Mouse (Mus musculus) kidney, embryonic 14.5 days (tissue): Measurements from ENCODE around the gene Adtrp. TPM values are rescaled to one million over a fixed set of nuclear protein-coding genes. Genes with fewer than 3 reads are reported as not detected.

Source experiments
- ATAC-seq: fragments of 200-750 bp; cut with Nextera tagmentation; 2 replicates; pipeline ENCODE4 v1.8.0; 2017; ENCODE audit warnings: moderate number of reproducible peaks, mild to moderate bottlenecking, moderate TSS enrichment, moderate library complexity; ENCODE audit not compliant: low FRiP score, low TSS enrichment
- H3K27ac ChIP-seq: fragments of 300-500 bp; sonication (generic); 2 replicates; pipeline ENCODE4 v1.5.1; 2014; ENCODE audit warnings: low read depth, mild to moderate bottlenecking, low read length, moderate library complexity, mixed read lengths
- H3K27me3 ChIP-seq: fragments of 300-500 bp; sonication (generic); 2 replicates; pipeline ENCODE4 v1.6.1; 2014; ENCODE audit warnings: mild to moderate bottlenecking, low read length; ENCODE audit not compliant: control insufficient read depth, insufficient read depth
- H3K36me3 ChIP-seq: fragments of 300-500 bp; sonication (generic); 2 replicates; pipeline ENCODE4 v1.6.1; 2014; ENCODE audit warnings: low read length, mixed read lengths; ENCODE audit not compliant: control insufficient read depth, insufficient read depth
- H3K4me1 ChIP-seq: fragments of 300-500 bp; sonication (generic); 2 replicates; pipeline ENCODE4 v1.6.1; 2014; ENCODE audit warnings: low read length, mixed read lengths; ENCODE audit not compliant: control insufficient read depth, insufficient read depth
- H3K4me2 ChIP-seq: fragments of 300-500 bp; sonication (generic); replicated peaks from 2 replicates; pipeline ENCODE4 v1.6.1; 2014; ENCODE audit warnings: low read depth, mild to moderate bottlenecking, low read length
- H3K4me3 ChIP-seq: fragments of 300-500 bp; sonication (generic); 2 replicates; pipeline ENCODE4 v1.5.1; 2014; ENCODE audit warnings: mild to moderate bottlenecking, low read length
- H3K9ac ChIP-seq: fragments of 300-500 bp; sonication (generic); 2 replicates; pipeline ENCODE4 v1.6.1; 2014; ENCODE audit warnings: low read depth, mild to moderate bottlenecking, low read length, moderate library complexity
- H3K9me3 ChIP-seq: fragments of 300-500 bp; sonication (generic); 2 replicates; pipeline ENCODE4 v1.6.1; 2016; ENCODE audit warnings: low read length; ENCODE audit not compliant: control insufficient read depth
- WGBS: fragments of 180-500 bp; shearing (Covaris S2); extraction: QIAGEN DNeasy Blood & Tissue Kit; methylation state at CpG from one replicate; pipeline ENCODE4 v1.1.7; 2014; 5-methylcytosine and 5-hydroxymethylcytosine counted together
- polyA plus RNA-seq: library from polyadenylated mRNA; unstranded; fragments of >200 nt; fragmentation: Nextera tagmentation; extraction: Ambion mirVana; gene quantifications from 2 replicates; pipeline ENCODE4 v1.2.1, GENCODE M21; 2014

Gene Adtrp
- polyA plus RNA-seq: 0.23 and 0.67 TPM in 2 replicates

GRCm38 (mm10) chr13:41847516-41848126, at the start of gene Adtrp:
TSS of gene Adtrp (minus strand) at chr13:41847684.
- Histone ChIP-seq H3K9me3 (no peaks in the 10 kb centered on the region), H3K4me3 (no peak within 1 kb of the TSS), H3K4me1 (no peaks in the 10 kb centered on the region; the same call in 1 of the 2 replicates), H3K36me3 (no peaks in the 10 kb centered on the region), H3K9ac (no peak within 1 kb of the TSS), H3K27ac (no peak within 1 kb of the TSS), H3K27me3 (no peaks in the 10 kb centered on the region), H3K4me2 (no peak within 1 kb of the TSS)
- WGBS: 54% methylated on average over 11 of the region's 11 CpGs
- no peak; the same call in 1 of the 2 replicates for ATAC-seq

DNA sequence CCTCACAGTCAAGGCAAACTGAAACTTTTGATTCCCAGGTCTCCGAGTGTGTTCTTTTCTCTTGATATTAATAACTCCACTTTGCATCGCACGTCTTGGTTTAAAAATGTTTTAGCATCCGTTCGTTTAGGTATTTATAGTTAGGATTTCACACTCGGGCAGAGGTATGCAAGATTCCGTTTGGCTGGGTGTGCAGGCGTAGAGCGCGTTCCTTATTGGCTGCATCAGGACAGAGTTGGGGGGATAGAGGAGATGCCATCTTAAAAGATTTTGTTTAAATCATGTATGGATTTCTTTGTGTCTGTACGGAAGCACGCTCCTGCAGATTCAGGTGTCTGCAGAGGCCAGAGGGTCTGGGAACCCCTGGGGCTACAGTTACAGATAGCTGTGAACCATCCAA, 44.5 kb upstream of the Adtrp start:
- no peak for ATAC-seq
- Histone ChIP-seq H3K27me3 (no peaks in the 10 kb centered on the region), H3K4me3 (no peak overlapping the region), H3K27ac (no peak overlapping the region), H3K9ac (no peak overlapping the region), H3K36me3 (no peaks in the 10 kb centered on the region), H3K4me1 (no peaks in the 10 kb centered on the region), H3K9me3 (no peaks in the 10 kb centered on the region), H3K4me2 (no peak overlapping the region)
- 94% methylated on average over 12 of the region's 12 CpGs for WGBS

- H3K4me3 ChIP-seq: no peak overlapping the region
- no peak overlapping the region for H3K27ac ChIP-seq
- no peak for ATAC-seq
- no peaks in the 10 kb centered on the region for H3K4me1 ChIP-seq
- 86% methylated on average over 4 of the region's 4 CpGs for WGBS
- no peak overlapping the region for H3K9ac ChIP-seq
- no peak overlapping the region for H3K4me2 ChIP-seq
- no peaks in the 10 kb centered on the region for H3K9me3 ChIP-seq
- no peaks in the 10 kb centered on the region for H3K36me3 ChIP-seq
- H3K27me3 ChIP-seq: no peaks in the 10 kb centered on the region
Observed at GRCm38 (mm10) chr13:41890618-41891017, 43.1 kb upstream of the Adtrp start.

DNA sequence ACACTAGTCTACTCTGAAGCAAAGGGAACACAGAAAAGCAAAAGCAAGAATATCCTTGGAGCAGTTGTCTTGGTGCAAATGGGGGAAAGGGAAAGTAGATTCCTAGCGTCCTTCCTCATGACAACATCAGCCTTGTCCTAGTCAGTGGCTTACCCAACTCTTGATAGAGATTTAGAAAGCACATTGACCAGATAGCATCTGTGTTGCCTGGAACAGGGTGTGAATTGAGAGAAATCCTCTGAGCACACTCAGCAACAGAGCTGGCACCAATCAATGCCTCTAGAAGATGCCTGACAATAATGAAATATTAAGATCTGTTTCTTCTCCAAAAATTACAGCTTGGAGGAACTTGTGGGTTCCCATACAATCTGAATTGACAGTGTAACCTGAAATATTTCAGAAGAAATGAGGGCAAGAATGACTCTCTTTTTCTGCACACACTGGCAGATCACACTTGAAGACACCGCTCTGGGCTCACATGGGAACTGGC, 42.7 kb upstream of the Adtrp start:
- no peak for ATAC-seq
- H3K4me3 ChIP-seq: no peak overlapping the region
- H3K4me2 ChIP-seq: no peak overlapping the region
- no peak overlapping the region for H3K9ac ChIP-seq
- H3K36me3 ChIP-seq: no peaks in the 10 kb centered on the region
- H3K4me1 ChIP-seq: no peaks in the 10 kb centered on the region
- no peaks in the 10 kb centered on the region for H3K9me3 ChIP-seq
- no peak overlapping the region for H3K27ac ChIP-seq
- H3K27me3 ChIP-seq: no peaks in the 10 kb centered on the region
- WGBS: 86% methylated on average over 2 of the region's 2 CpGs

- Histone ChIP-seq H3K9ac (no peak overlapping the region), H3K4me3 (no peak overlapping the region), H3K4me1 (no peaks in the 10 kb centered on the region), H3K4me2 (no peak overlapping the region), H3K27me3 (no peaks in the 10 kb centered on the region), H3K9me3 (no peaks in the 10 kb centered on the region), H3K36me3 (no peaks in the 10 kb centered on the region), H3K27ac (no peak overlapping the region)
- no peak for ATAC-seq
- WGBS: 79% methylated on average over 2 of the region's 2 CpGs
Observed at GRCm38 (mm10) chr13:41888644-41889043, 41.2 kb upstream of the Adtrp start.

DNA sequence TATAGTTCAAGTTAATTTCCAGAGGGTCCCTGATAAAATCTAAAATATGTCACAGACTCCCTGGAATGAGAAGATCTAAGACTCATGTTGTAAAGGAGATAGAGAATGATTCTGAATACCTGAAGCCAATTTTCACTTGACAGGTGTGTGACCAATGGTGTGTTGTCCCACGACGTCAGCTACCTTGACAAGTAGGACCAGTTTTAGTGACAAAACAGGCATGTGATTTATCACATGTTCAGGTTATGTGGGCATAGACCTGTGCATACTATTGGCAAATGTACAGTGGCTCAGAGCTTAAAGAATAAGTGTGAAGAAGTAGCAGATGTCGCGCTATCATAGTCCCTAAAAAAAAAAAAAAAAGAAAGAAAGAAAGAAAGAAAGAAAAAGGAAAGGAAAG, 38.6 kb upstream of the Adtrp start:
- Histone ChIP-seq H3K36me3 (no peaks in the 10 kb centered on the region), H3K27ac (no peak overlapping the region), H3K9me3 (no peaks in the 10 kb centered on the region), H3K4me1 (no peaks in the 10 kb centered on the region), H3K9ac (no peak overlapping the region), H3K4me2 (no peak overlapping the region), H3K27me3 (no peaks in the 10 kb centered on the region), H3K4me3 (no peak overlapping the region)
- WGBS: 82% methylated on average over 4 of the region's 4 CpGs
- ATAC-seq: no peak

DNA sequence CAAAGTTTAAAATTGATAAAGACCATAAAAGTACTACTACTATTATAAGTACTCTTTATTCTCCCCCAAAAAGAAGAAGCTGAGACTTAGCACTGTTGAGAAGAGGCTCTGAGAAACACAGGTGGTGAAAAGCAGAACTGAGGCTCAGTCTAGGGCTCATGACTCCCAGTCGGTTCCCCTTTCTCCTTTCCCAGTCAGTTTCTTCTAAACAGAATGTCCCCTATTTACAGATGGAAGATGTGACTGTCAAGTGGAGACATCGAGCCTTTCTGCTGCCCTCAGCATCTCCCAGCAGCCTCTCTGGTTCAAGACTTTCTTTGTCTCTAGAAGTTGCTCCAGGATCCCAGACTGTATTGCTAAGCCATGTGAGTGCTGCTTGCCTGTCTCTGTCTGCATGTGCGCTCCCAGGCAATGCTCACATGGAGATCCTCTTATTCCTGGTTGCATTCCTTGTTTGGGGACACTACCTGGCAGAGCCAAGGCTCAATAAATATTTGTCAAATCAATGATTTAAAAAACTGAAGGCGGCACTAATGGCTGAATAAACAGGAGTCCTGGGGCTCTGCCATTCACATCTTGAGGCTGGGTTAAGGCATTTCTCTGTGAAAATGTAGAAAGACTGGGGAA, 36.3 kb upstream of the Adtrp start:
- no peak overlapping the region for H3K4me3 ChIP-seq
- H3K9ac ChIP-seq: no peak overlapping the region
- 69% methylated on average over 4 of the region's 4 CpGs for WGBS
- no peak overlapping the region for H3K27ac ChIP-seq
- no peak for ATAC-seq
- no peaks in the 10 kb centered on the region for H3K9me3 ChIP-seq
- H3K36me3 ChIP-seq: no peaks in the 10 kb centered on the region
- no peak overlapping the region for H3K4me2 ChIP-seq
- no peaks in the 10 kb centered on the region for H3K4me1 ChIP-seq
- no peaks in the 10 kb centered on the region for H3K27me3 ChIP-seq

DNA sequence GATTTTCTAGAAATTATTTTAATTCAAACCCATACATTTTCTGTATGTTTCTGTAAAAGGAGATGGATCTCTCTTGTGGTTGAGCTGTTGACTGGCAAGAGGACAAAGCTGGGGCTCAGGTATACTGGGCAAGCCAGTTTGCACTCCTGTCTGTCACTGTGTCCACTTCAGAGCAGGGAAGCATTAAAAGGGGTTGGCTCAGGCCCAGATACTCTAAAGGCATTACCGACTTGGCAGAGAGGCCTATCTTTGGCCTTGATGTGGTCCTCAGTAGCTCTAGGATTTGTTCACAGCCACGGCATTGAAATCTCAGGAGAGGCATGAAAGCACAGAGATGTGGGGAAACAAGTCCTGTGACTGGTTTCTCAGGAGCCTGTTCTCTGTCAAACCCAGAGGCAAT, 33.7 kb upstream of the Adtrp start:
- Histone ChIP-seq H3K27me3 (no peaks in the 10 kb centered on the region), H3K36me3 (no peaks in the 10 kb centered on the region), H3K4me3 (no peak overlapping the region), H3K4me1 (no peaks in the 10 kb centered on the region), H3K4me2 (no peak overlapping the region), H3K9me3 (no peaks in the 10 kb centered on the region), H3K27ac (no peak overlapping the region), H3K9ac (no peak overlapping the region)
- 76% methylated on average over 2 of the region's 2 CpGs for WGBS
- ATAC-seq: no peak

DNA sequence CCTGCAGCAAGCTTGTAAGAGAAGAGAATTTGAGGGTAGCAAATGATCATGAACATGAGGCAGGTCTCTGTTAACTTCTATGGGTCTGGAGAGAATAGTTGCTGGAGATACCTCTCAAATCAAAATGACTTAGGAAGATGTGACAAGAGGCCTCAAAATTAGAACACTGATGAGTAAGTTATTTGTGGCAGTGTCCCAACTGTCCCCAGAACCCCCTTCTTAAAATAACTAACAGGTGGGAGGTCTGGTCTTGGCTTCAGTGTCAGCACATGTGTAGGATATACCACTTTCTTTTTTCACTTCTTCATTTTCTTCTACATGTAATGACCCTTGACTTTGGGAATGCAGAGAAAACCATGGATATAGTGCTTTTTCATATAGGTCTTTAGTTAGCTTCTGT, 33.0 kb upstream of the Adtrp start:
- no peaks in the 10 kb centered on the region for H3K4me1 ChIP-seq
- no peak for ATAC-seq
- no peak overlapping the region for H3K4me3 ChIP-seq
- H3K9me3 ChIP-seq: no peaks in the 10 kb centered on the region
- H3K36me3 ChIP-seq: no peaks in the 10 kb centered on the region
- no peak overlapping the region for H3K27ac ChIP-seq
- no peak overlapping the region for H3K9ac ChIP-seq
- no peak overlapping the region for H3K4me2 ChIP-seq
- no peaks in the 10 kb centered on the region for H3K27me3 ChIP-seq
